Mouse (Mus musculus): Measurements from ENCODE around the gene Mipep.
A peak's percentile ranks its signal among the peaks of the same experiment; 100 is the strongest.

Gene Mipep

DNA sequence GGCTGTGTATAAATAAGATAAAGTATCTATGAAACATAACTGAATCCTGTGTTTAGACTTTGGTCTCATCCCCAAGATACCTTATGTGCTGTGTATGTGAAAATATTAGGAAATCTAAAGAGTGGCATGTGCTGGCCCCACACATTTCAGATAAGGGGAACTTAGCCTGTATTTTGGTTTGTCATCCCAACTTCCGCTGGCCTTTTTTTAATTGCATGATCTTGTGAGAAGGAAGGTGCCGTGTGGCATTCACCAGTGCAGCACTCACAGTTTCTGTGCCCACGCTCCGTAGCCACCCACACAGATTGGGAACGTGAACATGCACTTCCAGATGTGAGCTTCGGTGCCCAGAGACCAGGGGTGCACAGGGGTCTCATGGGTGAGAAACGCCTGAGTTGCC is 26.7 kb upstream of the Mipep start:
- no peak for DNase-seq

GRCm38 (mm10) chr14:60759097-60759496 is 25.3 kb upstream of the Mipep start:
- DNase-seq = no peak

DNA sequence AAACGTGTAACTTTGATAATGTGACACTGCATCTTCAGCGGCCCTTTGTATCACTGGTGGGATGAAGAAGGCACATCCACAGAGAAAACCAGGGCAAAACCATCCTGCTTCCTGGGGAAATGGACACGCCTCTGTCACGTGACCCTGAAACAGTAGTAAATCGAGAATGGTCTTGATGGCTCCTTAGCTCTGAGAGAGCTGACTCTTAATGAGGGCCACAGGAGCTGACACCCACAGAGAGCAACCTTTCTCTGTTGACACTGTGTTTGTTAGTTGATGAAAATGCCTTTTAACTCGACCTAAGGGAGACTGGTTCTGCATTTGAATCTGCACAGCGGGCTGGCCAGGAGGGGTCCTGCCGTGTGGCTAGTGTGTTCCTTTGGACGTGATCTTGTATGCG is 22.6 kb upstream of the Mipep start:
- DNase-seq = no peak

DNA sequence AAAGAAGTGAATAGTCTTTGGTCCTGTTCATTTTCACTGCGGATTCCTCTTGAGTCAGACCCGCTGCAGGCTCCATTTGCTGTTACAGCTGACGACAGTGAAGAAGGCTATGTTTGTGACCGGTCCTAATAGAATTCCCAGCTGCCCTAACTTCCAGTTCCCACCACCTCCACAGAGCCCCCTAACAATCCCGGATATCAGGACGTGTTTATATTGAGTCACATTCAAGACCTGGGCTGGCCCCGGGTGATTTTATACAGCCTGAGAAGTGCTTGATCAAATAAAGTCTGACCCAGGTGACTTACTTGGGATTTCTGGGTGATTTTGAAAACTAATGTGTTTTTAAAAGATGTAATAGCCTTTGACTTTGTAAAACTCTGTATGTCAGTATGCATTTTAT is 21.6 kb upstream of the Mipep start:
- no peak for DNase-seq

- DNase-seq = no peak
Measured at GRCm38 (mm10) chr14:60763746-60764145, 20.6 kb upstream of the Mipep start.

DNA sequence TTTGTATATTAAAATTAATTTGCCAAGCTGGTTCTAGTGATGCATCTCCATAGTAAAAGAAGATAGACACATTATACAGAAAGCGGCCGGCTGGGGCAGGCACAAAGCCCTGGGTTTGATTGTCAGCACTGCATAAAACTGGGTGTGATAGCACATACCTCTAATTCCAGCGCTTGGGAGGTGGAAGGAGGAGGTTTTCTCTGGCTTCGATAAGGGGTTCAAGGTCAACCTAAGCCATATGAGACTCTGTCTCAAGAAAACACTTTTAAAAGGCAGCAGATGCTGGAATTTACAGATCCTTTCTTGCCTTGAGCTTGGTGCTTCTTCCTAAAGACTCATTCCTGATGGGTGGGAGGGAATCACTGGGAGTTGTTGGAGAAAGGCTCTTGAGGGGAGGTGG is 19.8 kb upstream of the Mipep start:
- no peak for DNase-seq

DNA sequence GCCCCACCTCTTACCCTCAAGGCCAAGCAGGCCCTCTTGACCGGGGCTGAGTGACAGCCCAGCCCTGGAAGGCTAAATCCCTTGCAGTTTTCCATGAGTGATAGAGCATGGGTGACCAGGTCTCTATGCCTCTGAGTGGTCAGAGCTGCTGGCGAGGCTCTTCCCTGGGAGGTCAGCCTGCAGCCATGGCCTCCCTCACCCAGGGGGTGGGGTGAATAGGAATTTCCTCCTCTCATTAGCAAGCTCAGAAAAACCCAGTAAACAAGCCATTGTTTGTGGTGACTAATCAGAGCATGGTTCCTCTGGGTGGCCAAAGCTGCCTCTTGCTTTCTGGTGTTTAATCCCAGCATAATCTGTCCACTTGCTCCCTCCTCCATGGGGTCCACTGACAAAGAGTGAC is 19.3 kb upstream of the Mipep start:
- no peak for DNase-seq

DNA sequence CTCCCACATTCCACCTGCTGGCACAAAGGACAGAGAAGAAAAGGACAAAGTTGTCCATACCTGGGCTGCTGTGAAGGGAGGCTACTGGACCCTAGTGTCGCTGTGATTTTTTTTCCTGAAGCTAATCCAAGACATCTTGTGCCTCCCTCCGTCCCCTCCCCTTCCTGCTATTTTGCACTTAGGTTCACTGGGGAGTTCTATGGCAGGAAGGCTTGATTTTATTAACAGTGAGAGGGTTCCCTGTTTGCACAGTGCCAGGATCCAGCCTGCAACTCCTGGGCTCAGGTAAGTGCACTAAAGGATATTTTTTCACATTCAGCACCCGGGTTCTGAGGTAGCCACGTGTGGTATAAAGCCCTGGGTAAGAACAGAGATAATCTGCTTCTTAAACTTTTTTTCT is 16.5 kb upstream of the Mipep start, which contains the start of gene C1qtnf9:
Gene C1qtnf9 (plus strand): TSS at position 251 of the 400 bp plus-strand sequence.
- no peak for DNase-seq

GRCm38 (mm10) chr14:60769340-60769739 is 15.0 kb upstream of the Mipep start:
- DNase-seq = peak in 1 of 2 experiments; percentile 46

DNA sequence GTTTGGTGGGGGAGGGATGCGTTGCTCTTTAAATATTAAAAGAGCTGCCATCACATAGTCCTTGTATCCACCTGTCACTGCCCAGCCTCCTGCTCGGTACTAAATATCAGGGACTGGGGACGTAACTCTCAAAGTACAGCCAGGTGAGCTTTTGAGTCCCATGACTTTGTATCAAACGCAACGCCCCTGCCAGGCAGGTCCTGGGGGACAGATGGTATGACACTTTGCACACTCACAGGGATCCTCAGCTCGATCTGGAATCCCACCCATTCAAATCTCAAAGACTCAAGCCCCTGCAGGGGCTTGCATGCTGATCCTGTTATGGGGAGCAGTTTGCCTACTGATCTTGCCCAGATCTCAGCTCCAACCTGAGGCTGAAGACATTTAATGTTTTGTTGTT is 13.8 kb upstream of the Mipep start:
- DNase-seq = peak in 1 of 2 experiments; percentile 38

DNA sequence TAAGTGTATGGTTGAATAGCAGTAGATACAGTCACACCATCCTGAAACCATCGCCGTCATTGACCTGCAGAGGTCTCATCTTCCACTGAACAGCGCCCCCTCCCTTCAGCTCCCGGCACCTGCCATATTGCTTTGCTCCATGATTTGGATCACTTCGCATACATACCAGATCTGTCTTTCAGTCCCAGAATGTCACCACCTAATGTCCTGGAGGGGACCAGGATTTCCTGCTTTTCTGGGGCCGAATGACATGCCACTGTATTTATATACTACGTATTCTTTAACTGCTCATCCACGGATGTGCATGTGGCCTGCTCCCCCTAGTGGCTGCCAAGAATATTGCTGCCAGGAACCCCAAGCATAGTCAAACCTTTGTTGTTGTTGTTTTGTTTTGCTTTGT is 13.3 kb upstream of the Mipep start:
- DNase-seq = peak; percentile 91 to 95

DNA sequence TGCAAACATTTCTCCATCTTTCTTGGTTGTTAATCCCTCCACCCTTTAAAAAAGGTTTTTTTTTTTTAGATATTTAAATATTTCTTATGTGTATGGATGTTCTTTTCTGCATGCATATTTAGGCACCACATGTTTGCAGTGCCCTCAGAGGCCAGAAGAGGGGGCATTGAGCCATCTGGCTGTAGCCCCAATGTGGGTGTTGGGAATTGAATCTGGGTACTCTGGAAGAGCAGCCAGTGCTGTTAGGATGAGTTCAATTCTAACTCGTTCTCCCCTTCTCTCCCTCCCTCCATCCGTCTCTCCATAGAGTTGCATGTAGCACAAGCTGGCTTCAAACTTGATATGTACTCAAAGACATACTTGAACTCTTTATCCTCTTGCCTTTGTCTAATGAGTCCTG is 10.9 kb upstream of the Mipep start:
- DNase-seq = peak in 1 of 2 experiments; percentile 33

GRCm38 (mm10) chr14:60776521-60776920 is 7.9 kb upstream of the Mipep start:
- no peak for DNase-seq

DNA sequence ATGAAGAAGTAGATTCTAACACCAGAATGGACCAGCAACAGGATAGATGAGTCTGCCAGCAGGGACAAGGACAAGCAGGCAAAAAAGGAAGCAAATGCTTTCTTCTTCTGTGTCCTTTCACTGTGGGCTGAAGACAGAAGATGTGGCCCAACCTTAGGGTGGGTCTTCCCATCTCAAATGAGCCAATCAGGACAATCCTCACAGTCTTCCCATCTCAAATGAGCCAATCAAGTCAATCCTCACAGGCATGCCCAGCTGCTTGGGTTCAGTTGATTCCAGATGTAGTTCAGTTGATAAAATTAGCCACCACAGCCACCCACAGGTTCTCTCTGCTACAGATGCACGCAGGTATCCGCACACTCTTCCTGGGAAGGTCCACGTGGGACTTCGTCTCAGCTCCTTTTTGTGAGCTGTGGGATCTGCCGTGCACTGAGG is 6.9 kb upstream of the Mipep start:
- no peak for DNase-seq

DNA sequence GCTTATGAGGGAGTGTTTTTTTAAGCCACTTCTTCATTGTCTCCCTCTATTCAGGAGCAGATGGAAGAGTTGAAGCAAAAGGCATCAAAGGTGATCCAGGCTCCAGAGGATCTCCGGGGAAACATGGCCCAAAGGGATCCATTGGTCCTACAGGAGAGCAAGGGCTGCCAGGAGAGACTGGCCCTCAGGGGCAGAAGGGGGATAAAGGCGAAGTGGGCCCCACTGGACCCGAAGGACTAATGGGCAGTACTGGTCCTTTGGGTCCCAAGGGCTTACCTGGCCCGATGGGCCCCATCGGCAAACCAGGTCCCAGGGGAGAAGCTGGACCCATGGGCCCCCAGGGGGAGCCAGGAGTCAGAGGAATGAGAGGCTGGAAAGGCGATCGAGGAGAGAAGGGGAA is 5.2 kb upstream of the Mipep start:
- no peak for DNase-seq

GRCm38 (mm10) chr14:60782121-60782656 is 2.2 kb upstream of the Mipep start:
- no peak for DNase-seq

- DNase-seq = no peak
Measured at GRCm38 (mm10) chr14:60783196-60783595, 1.2 kb upstream of the Mipep start.

DNA sequence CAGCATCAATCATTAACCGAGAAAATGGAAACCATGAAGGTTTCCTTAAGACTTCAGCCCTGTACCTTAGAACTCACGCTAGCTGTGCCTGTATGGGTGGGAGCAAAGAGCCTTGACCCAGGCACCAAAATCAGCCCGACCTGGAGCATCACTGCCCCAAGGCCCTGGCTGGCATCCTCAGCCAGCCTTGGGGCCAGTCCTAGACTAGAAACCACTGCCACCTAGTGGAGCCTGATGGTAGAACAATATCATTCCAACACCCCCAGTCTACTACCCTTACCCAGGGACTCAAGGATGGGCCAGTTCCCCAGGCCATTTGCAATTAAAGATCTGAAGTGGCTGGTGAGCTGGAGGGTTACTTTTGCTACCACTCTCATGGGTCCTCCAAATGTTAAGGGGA is 5.7 kb downstream of the Mipep start:
- peak; percentile 85 to 90 for DNase-seq

DNA sequence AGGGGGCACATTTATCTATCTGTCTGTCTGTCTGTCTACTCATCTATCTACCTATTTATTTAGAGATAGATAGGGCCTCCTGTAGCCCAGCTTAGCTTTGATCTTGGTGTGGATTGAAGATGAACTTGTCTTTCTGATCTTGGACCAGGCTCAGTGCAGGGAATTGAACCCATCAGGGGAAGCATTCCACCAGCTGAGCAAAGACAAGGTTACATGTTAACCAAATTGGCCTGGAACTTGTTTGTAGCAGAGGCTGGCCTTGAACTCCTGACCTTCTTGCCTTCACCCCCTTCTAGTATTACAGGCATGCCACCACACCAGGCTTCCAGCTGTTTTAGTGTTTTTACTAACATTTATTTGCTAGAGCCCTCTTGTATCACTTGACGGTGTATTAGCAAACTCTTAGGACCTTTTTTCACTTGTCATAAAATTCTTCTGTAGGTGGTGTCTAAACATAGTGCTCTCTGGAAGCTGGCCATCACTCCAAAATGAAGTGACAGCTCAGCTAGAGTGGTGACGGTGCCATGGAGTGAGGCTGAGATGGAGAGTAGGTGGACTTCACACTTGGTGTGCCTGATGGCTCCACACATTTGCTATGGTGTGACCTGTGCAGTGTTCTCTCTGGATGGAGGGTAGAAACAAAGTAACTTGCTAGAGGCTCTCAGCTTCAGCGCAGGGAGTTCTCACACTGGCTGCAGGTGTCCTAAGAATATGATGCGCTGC is 12.4 kb downstream of the Mipep start:
- DNase-seq = no peak

DNA sequence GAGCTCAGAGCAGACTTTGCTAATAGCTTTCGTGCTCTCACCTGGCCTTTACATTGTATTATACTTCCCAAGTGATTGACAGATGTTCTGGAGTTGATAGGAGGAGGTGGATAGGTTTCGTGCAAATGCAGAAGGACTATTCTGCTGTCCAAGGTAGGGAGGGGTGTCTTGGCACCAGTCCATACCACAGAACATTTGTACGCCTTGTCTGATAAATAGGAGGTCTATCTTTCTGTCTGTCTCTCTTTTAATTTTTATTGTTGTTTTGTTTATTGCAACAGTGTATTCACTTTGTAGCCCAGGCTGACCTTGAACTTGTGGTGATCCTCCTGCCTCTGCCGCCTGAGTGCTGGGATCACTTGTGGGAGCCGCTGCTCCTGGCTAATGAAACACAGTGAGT is 13.2 kb downstream of the Mipep start:
- no peak for DNase-seq

- no peak for DNase-seq
Measured at GRCm38 (mm10) chr14:60798721-60799120, 14.3 kb downstream of the Mipep start.

- peak; percentile 44 to 77 for DNase-seq
Measured at GRCm38 (mm10) chr14:60799762-60800728, 15.7 kb downstream of the Mipep start.

GRCm38 (mm10) chr14:60802026-60802425 is 17.7 kb downstream of the Mipep start:
- DNase-seq = no peak

- no peak for DNase-seq
Measured at GRCm38 (mm10) chr14:60804978-60805377, 20.6 kb downstream of the Mipep start.
